Mouse (Mus musculus) liver, embryonic 14.5 days (tissue): ENCODE data around the gene Med15. TPM values are rescaled to one million over a fixed set of nuclear protein-coding genes. Genes with fewer than 3 reads are reported as not detected.

Experiments used
- ATAC-seq: fragments of 200-750 bp; cut with Nextera tagmentation; 2 replicates; pipeline ENCODE4 v1.8.0; 2017; ENCODE audit warnings: moderate number of reproducible peaks, mild to moderate bottlenecking, moderate library complexity; ENCODE audit not compliant: insufficient read depth
- DNase-seq, 3 experiments: peaks; one replicate each; pipeline ENCODE4 v3.0.0-alpha.2; 2012 to 2013; ENCODE audit warnings: low read depth in 3 of 3, low spot score in 3 of 3
- H3K27ac ChIP-seq: fragments of 300-500 bp; sonication (generic); 2 replicates; pipeline ENCODE4 v1.5.1; 2014; ENCODE audit warnings: moderate library complexity, mild to moderate bottlenecking, control low read depth, inconsistent platforms
- H3K27me3 ChIP-seq: fragments of 300-500 bp; sonication (generic); 2 replicates; pipeline ENCODE4 v1.6.1; 2014; ENCODE audit warnings: mild to moderate bottlenecking, low read length, moderate library complexity; ENCODE audit not compliant: control insufficient read depth, insufficient read depth
- H3K36me3 ChIP-seq: fragments of 300-500 bp; sonication (generic); replicated peaks from 2 replicates; pipeline ENCODE4 v1.6.1; 2014; ENCODE audit warnings: low read depth; ENCODE audit not compliant: control insufficient read depth, insufficient read depth
- H3K4me1 ChIP-seq, 2 experiments: fragments of 200-500 bp in 1 of 2; fragments of 300-500 bp in 1 of 2; sonication (generic) in 1 of 2; replicated peaks; 2 replicates each; pipeline ENCODE4 v1.6.1; 2012 to 2014; ENCODE audit warnings: antibody characterized with exemption in 1 of 2, inconsistent platforms in 1 of 2, low read length in 1 of 2; ENCODE audit not compliant: control insufficient read depth in 2 of 2, insufficient read depth in 2 of 2
- H3K4me2 ChIP-seq: fragments of 300-500 bp; sonication (generic); 2 replicates; pipeline ENCODE4 v1.6.1; 2014; ENCODE audit warnings: low read depth, mild to moderate bottlenecking, control low read depth, moderate library complexity
- H3K4me3 ChIP-seq, 2 experiments: fragments of 200-500 bp in 1 of 2; fragments of 300-500 bp in 1 of 2; sonication (generic) in 1 of 2; 2 replicates each; pipeline ENCODE4 v1.5.1; 2012 to 2014; ENCODE audit warnings: low read depth in 2 of 2, low read length in 2 of 2, mild to moderate bottlenecking in 2 of 2, control low read depth in 1 of 2, inconsistent platforms in 1 of 2, moderate library complexity in 1 of 2; ENCODE audit not compliant: insufficient read depth in 1 of 2
- H3K9ac ChIP-seq: fragments of 300-500 bp; sonication (generic); replicated peaks from 2 replicates; pipeline ENCODE4 v1.6.1; 2014; ENCODE audit warnings: mild to moderate bottlenecking, control low read depth, moderate library complexity
- H3K9me3 ChIP-seq: fragments of 300-500 bp; sonication (generic); 2 replicates; pipeline ENCODE4 v1.6.1; 2016; ENCODE audit warnings: low read length, mixed read lengths; ENCODE audit not compliant: control insufficient read depth
- CTCF ChIP-seq: IDR thresholded peaks from 2 replicates; pipeline ENCODE4 v1.5.1; 2016; ENCODE audit warnings: antibody characterized with exemption, low read depth, control low read depth
- EP300 ChIP-seq: IDR thresholded peaks from 2 replicates; pipeline ENCODE4 v1.6.1; 2016; ENCODE audit warnings: antibody characterized with exemption, low read depth
- WGBS: fragments of 180-500 bp; shearing (Covaris S2); extraction: QIAGEN DNeasy Blood & Tissue Kit; methylation state at CpG from one replicate; pipeline ENCODE4 v1.1.7; 2014; ENCODE audit not compliant: insufficient replicate concordance; 5-methylcytosine and 5-hydroxymethylcytosine counted together
- polyA plus RNA-seq, 2 experiments: library from polyadenylated mRNA; depleted of rRNA in 1 of 2; stranded (reverse) in 1 of 2; unstranded in 1 of 2; fragments of >200 nt; fragmentation: Nextera tagmentation in 1 of 2; extraction: Ambion mirVana in 1 of 2; gene quantifications; 2 replicates each; pipeline versions ENCODE4 v1.2.1 to v1.2.3; 2012 to 2014

Gene Med15
- polyA plus RNA-seq, 2 experiments, result 11.4 to 18.0 TPM

DNA sequence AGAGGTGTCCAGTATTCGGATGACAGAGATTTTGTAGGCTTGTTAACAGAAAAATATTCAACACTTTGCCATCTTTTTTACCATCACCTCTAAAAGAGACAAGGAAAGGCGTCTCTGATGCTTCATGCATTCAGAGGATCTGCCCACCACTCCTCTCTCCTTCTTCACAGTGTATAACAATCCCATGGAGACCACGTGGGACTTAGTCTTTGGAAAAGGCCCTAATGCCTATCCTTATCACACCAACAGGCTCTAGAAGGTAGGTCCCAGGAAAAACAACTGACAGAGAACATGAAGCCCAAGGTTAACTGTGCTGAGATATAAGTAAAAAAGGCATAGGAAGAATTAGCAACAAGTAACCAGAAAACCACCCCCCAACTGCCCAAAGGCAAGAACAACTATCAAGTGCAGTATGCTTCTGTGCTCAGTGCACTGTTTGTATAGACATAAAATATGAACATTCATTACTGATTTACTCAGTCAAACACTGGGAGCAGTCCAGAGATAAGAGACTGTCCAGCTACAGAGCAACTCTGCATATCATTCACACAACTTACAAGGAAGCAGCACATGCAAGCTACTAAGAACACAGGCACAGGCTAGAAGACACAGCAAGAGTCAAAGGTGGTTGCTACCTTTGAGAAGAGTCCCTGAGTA, 32.2 kb downstream of the Med15 start:
- DNase-seq (no peak), ATAC-seq (no peak)
- WGBS, result 66% methylated on average over 3 of the region's 3 CpGs
- H3K4me2 ChIP-seq, result no peak overlapping the region
- no peak overlapping the region for H3K27ac ChIP-seq
- no peak overlapping the region for H3K4me3 ChIP-seq
- TF ChIP-seq EP300, result no peak
- TF ChIP-seq CTCF, result no peak
- no peaks in the 10 kb centered on the region for H3K9me3 ChIP-seq
- no peaks in the 10 kb centered on the region for H3K27me3 ChIP-seq
- H3K9ac ChIP-seq, result no peak overlapping the region
- peaks cover 0 to 2% of the 10 kb centered on the region in 2 experiments; a peak in 1 of 4 replicates for H3K4me1 ChIP-seq
- H3K36me3 ChIP-seq, result peaks cover 14% of the 10 kb centered on the region

GRCm38 (mm10) chr16:17694860-17695259, 37.8 kb downstream of the Med15 start:
- Histone ChIP-seq H3K9ac (no peak overlapping the region), H3K27ac (no peak overlapping the region), H3K4me1 (no peaks in the 10 kb centered on the region), H3K36me3 (peaks cover 12% of the 10 kb centered on the region), H3K4me2 (no peak overlapping the region), H3K9me3 (no peaks in the 10 kb centered on the region), H3K4me3 (no peak overlapping the region), H3K27me3 (no peaks in the 10 kb centered on the region)
- no peak for ATAC-seq
- 76% methylated on average over 3 of the region's 3 CpGs for WGBS
- DNase-seq, result no peak
- TF ChIP-seq EP300 (no peak), CTCF (no peak)

GRCm38 (mm10) chr16:17669886-17670285, 62.8 kb downstream of the Med15 start:
- Histone ChIP-seq H3K9ac (no peak overlapping the region), H3K4me2 (no peak overlapping the region), H3K4me1 (no peaks in the 10 kb centered on the region; a peak in 1 of 4 replicates), H3K4me3 (no peak overlapping the region), H3K27me3 (no peaks in the 10 kb centered on the region), H3K27ac (no peak overlapping the region), H3K36me3 (peaks cover 12% of the 10 kb centered on the region), H3K9me3 (no peaks in the 10 kb centered on the region)
- no peak for DNase-seq
- ATAC-seq, result no peak
- TF ChIP-seq CTCF, result no peak
- TF ChIP-seq EP300, result no peak

DNA sequence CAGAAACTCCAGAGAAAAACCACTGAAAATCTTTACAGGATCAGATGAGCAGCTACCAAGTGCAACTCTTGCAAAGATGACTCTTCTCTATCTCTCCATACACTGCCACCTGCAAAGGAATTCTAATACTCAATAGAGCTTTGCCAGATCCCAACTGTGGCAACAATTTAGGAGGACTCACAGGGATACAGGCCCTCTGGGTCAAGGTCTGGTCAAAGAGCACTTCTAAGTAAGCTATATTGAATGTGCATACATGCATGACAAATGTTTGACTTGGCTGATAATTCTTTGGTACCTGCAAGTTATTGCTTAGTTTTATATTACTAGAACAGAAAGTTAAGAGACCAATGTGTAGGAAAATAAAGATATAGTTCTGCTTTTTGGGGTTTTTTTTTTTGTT, 67.1 kb downstream of the Med15 start:
- no peak overlapping the region for H3K4me2 ChIP-seq
- peaks cover 8% of the 10 kb centered on the region for H3K36me3 ChIP-seq
- H3K9me3 ChIP-seq, result no peaks in the 10 kb centered on the region
- no peak overlapping the region for H3K9ac ChIP-seq
- TF ChIP-seq CTCF (no peak), EP300 (no peak)
- no peaks in the 10 kb centered on the region; a peak in 1 of 4 replicates for H3K4me1 ChIP-seq
- H3K27ac ChIP-seq, result no peak overlapping the region
- no peaks in the 10 kb centered on the region for H3K27me3 ChIP-seq
- DNase-seq, result no peak
- H3K4me3 ChIP-seq, result no peak overlapping the region
- ATAC-seq, result no peak

- Histone ChIP-seq H3K4me2 (no peak overlapping the region), H3K27me3 (no peaks in the 10 kb centered on the region), H3K27ac (no peak overlapping the region), H3K4me1 (no peaks in the 10 kb centered on the region), H3K4me3 (no peak overlapping the region), H3K36me3 (peaks cover 19% of the 10 kb centered on the region), H3K9ac (no peak overlapping the region), H3K9me3 (no peaks in the 10 kb centered on the region)
- 54% methylated on average over 5 of the region's 5 CpGs for WGBS
- TF ChIP-seq CTCF (no peak), EP300 (no peak)
- DNase-seq (no peak), ATAC-seq (no peak)
Observed at GRCm38 (mm10) chr16:17656212-17656871, 76.3 kb downstream of the Med15 start.
